Mouse (Mus musculus) regulatory T cell (primary cell): ENCODE data around the gene Gm49333.

ENCODE experiments used
- in situ Hi-C: fragments of 300-600 bp; cut with MboI, MseI; formaldehyde crosslinking; loops from one replicate; pipeline ENCODE4 v1.15.1; 2025; ENCODE audit warnings: high pct_unique_total_duplicates

Gene Gm49333

GRCm38 (mm10) chr16:20677974-20678675 is 66.7 kb downstream of the Gm49333 start:
- in situ Hi-C loops = loop anchor here (10.0 to 25.0 kb wide), 2 partner anchors 133 to 1584 kb away; partner anchors contain the start of genes Abcf3 and Tra2b

- in situ Hi-C loops = loop anchor here (25.0 kb wide), 1 partner anchor 1572 kb away; the partner anchor contains the start of gene Tra2b
Observed at GRCm38 (mm10) chr16:20690774-20691173, 79.4 kb downstream of the Gm49333 start.

- in situ Hi-C loops = loop anchor here (25.0 kb wide), 1 partner anchor 1571 kb away; the partner anchor contains the start of gene Tra2b
Observed at GRCm38 (mm10) chr16:20691617-20692016, 80.2 kb downstream of the Gm49333 start.

DNA sequence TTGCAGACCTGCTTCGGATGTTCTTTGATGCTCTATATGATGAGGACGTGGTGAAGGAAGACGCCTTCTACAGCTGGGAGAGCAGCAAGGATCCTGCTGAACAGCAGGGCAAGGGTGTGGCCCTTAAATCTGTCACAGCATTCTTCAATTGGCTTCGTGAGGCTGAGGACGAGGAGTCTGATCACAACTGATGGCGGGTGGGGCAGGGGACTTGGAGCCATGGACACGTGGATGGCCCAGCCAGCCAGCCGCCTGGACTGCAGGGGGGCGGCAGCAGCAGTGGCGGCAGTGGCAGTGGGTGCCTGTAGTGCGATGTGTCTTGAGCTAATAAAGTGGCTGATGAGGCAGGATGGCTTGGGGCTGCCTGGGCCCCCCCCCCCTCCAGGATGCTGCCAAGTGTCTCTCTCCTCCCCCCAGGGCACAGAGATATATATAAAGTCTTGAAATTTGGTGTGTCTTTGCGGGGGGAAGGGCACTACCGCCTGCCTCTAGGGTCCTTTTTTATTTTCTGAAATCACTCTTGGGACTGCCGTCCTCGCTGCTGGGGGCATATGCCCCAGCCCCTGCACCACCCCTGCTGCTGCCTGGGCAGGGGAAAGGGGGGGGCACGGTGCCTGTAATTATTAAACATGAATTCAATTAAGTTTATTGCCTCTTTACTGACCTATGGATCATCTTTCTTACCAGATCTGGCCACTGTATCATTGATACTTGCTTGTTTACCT is 81.0 kb downstream of the Gm49333 start:
- in situ Hi-C loops = loop anchor here (25.0 kb wide), 1 partner anchor 1570 kb away; the partner anchor contains the start of gene Tra2b

GRCm38 (mm10) chr16:20693111-20693701 is 81.8 kb downstream of the Gm49333 start, which contains the start of gene Fam131a:
Fam131a (plus strand) TSS chr16:20693241.
- in situ Hi-C loops = loop anchor here (25.0 kb wide), 1 partner anchor 1569 kb away; the partner anchor contains the start of gene Tra2b

DNA sequence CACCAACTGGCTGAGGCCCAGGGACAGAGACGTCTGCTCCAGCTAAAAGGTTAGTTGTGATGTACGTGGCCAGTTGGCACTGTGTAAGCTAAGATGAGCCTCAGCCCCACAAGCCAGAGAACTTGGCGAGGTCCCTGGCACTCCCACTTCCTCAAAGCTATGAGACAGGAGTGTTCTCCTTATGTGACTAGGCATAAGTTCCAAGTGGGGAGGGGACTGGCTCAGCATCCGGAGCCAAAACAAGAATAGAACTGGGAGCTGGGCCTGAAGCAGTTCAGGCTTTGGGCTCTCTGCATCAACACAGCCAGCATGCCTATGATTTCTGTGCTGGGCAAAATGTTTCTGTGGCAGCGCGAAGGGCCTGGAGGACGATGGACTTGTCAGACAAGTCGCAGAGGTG is 83.4 kb downstream of the Gm49333 start:
- in situ Hi-C loops = loop anchor here (25.0 kb wide), 1 partner anchor 1568 kb away; the partner anchor contains the start of gene Tra2b
